Comparison of ENCODE assay signal across 8 mouse cellular contexts in genomic region chr9:77544354-77545067, GRCm38 (mm10). TPM values are rescaled to one million over a fixed set of nuclear protein-coding genes. Genes with fewer than 3 reads are reported as not detected.
DNase-seq lines count a peak whose midpoint lies in the region; ATAC-seq and TF ChIP-seq lines count a peak whose summit lies in the region.

TSS of gene Lrrc1 (minus strand) at chr9:77544870.

- no peaks in the 10 kb centered on the region for H3K9me3 ChIP-seq in hindbrain, postnatal 0 days (ENCODE audit: low read length)

- H3K27me3 ChIP-seq in hindbrain, postnatal 0 days (ENCODE audit: insufficient read depth, low read length): no peaks in the 10 kb centered on the region

- peak; percentile 71 for DNase-seq in WW6 (ENCODE audit: low read depth, low spot score)
- peak; percentile 77 to 88 for DNase-seq in cerebellum, postnatal 4 days (ENCODE audit: low spot score in 2 of 2)
- peak; percentile 92 for DNase-seq in gastrocnemius, adult 2 months
- peak; percentile 95 for DNase-seq in hindbrain, postnatal 0 days (ENCODE audit: low spot score)
- peak; percentile 85 to 88 for DNase-seq in left cerebral cortex, adult 2 months (ENCODE audit: extremely low spot score in 1 of 2, low spot score in 2 of 2)
- DNase-seq in right cerebral cortex, postnatal 14 days: peak; percentile 79
- peak; percentile 86 for DNase-seq in urinary bladder, postnatal 36 days (ENCODE audit: low spot score in 2 of 2)

- H3K9ac ChIP-seq in hindbrain, postnatal 0 days (replicated peaks; ENCODE audit: low read length): peak within 1 kb of the TSS; percentile 74

- peak within 1 kb of the TSS; percentile 78 for H3K4me3 ChIP-seq in gastrocnemius, adult 2 months
- peak within 1 kb of the TSS; percentile 89 for H3K4me3 ChIP-seq in hindbrain, postnatal 0 days (ENCODE audit: low read length)
- H3K4me3 ChIP-seq in left cerebral cortex, adult 2 months: peak within 1 kb of the TSS; percentile 68

- intact Hi-C loops in gastrocnemius, adult 2 months (cut with DNase I): loop anchor here (1.0 to 5.0 kb wide), 2 partner anchors 117 to 206 kb away; no protein-coding TSS in a partner anchor
- intact Hi-C loops in left cerebral cortex, adult 2 months (cut with DNase I): loop anchor here (5.0 kb wide), 2 partner anchors 62 to 208 kb away; partner anchors contain the start of gene Gclc

- WGBS in hindbrain, postnatal 0 days: under 1% methylated on average over 86 of the region's 88 CpGs

- peak within 1 kb of the TSS; percentile 71 for H3K27ac ChIP-seq in gastrocnemius, adult 2 months
- H3K27ac ChIP-seq in hindbrain, postnatal 0 days: peak within 1 kb of the TSS; percentile 74; the same call in 1 of the 2 replicates
- peak within 1 kb of the TSS; percentile 30 for H3K27ac ChIP-seq in left cerebral cortex, adult 2 months

- ATAC-seq in hindbrain, postnatal 0 days: peak; percentile 93
- ATAC-seq in megakaryocyte, adult 5-6 weeks (ENCODE audit: poor library complexity, severe bottlenecking): peak; percentile 71

- 0 out of 2 replicates have a peak, but pooled peaks cover 7% of the 10 kb centered on the region for H3K4me1 ChIP-seq in hindbrain, postnatal 0 days (ENCODE audit: insufficient read depth, low read length)

- no peak for TF ChIP-seq CTCF in gastrocnemius, adult 2 months (IDR thresholded peaks at IDR 0.05)
- no peak for TF ChIP-seq CTCF in hindbrain, postnatal 0 days (IDR thresholded peaks at IDR 0.05; ENCODE audit: low read depth)
- TF ChIP-seq CTCF in left cerebral cortex, adult 2 months (IDR thresholded peaks at IDR 0.05): no peak

- peak within 1 kb of the TSS; percentile 97 for H3K4me2 ChIP-seq in hindbrain, postnatal 0 days (ENCODE audit: low read depth, low read length)

- H3K36me3 ChIP-seq in hindbrain, postnatal 0 days (ENCODE audit: insufficient read depth, low read length): no peaks in the 10 kb centered on the region

RNA-seq across cellular contexts. Expression of gene Lrrc1, which starts in this region (rescaled TPM):
- total RNA-seq in gastrocnemius, adult 2 months (2021): under 1 TPM; 0.71 to 0.84 TPM
- 19.8 and 49.7 TPM in 2 replicates for total RNA-seq in hindbrain, postnatal 0 days (2014; rRNA removed)
- polyA plus RNA-seq in hindbrain, postnatal 0 days (2015; fragmentation: Nextera tagmentation; extraction: Ambion mirVana): 7.4 and 7.6 TPM in 2 replicates
- total RNA-seq in left cerebral cortex, adult 2 months (2021): 1 to 10 TPM; 5.7 to 6.1 TPM
- total RNA-seq in megakaryocyte, adult 5-6 weeks (2015): 1.8 and 3.9 TPM in 2 replicates
- total RNA-seq in megakaryocyte, adult 5-6 weeks (2017): 1.7 and 5.0 TPM in 2 replicates

Comparison
In these comparisons a context has a peak if more than half of its experiments do, and no peak if none do; other contexts are left out.
1. Peak in every context shown above with its lines: DNase-seq, ATAC-seq, H3K4me3 ChIP-seq and H3K27ac ChIP-seq.
2. Peak in DNase-seq, H3K4me3 ChIP-seq and H3K27ac ChIP-seq in gastrocnemius, adult 2 months; RNA of the gene not detected or under 1 TPM.